In genomic region chr14:32496115-32496850, GRCm38 (mm10) we compare ENCODE assay signal across 33 mouse cellular contexts. TPM values are rescaled to one million over a fixed set of nuclear protein-coding genes. Genes with fewer than 3 reads are reported as not detected.
A peak's percentile ranks its signal among the peaks of the same experiment; 100 is the strongest.
DNase-seq lines count a peak whose midpoint lies in the region; ATAC-seq and TF ChIP-seq lines count a peak whose summit lies in the region.
"Had no signal": no experiment of that assay in that cellular context is flagged by ENCODE, and none has a peak within 500 bp of the region (broad histone marks: within the 10 kb centered on the region; RNA-seq: fewer than 3 reads in every experiment).

No protein-coding gene starts in this region.

- H3K79me2 ChIP-seq in CH12.LX (replicated peaks; ENCODE audit: control insufficient read depth, extremely low read depth, insufficient read depth, poor library complexity, severe bottlenecking) (no peaks in the 10 kb centered on the region), myocyte (ENCODE audit: control insufficient read depth, insufficient read depth) (no peaks in the 10 kb centered on the region)

- TF ChIP-seq CTCF in CH12.LX (conservative IDR thresholded peaks at IDR 0.05 in 1 of 2, IDR thresholded peaks at IDR 0.05 in 1 of 2; ENCODE audit: low read depth in 2 of 2, low read length in 2 of 2) = no peak

- in situ Hi-C loops in CH12.LX (cut with MboI; ENCODE audit: low pct_ligation_motif_present, low pct_unique_long_range_greater_than_20kb, low sequenced_read_pairs) = no loop called here

- WGBS in midbrain, embryonic 14.5 days = 81% methylated on average over 8 of the region's 8 CpGs

- H3K27me3 ChIP-seq in CH12.LX (replicated peaks) = peaks cover 23% of the 10 kb centered on the region
- H3K27me3 ChIP-seq in myocyte (ENCODE audit: control insufficient read depth, insufficient read depth, insufficient read length) = no peaks in the 10 kb centered on the region
- H3K27me3 ChIP-seq in midbrain, embryonic 14.5 days (ENCODE audit: control insufficient read depth, insufficient read depth, low read length) = no peaks in the 10 kb centered on the region
- H3K27me3 ChIP-seq: embryonic facial prominence, embryonic 15.5 days had no signal

- H3K4me2 ChIP-seq in CH12.LX (ENCODE audit: insufficient read depth, low read depth, poor library complexity, severe bottlenecking) (0 out of 2 replicates have a peak overlapping the region, but pooled peaks have one; percentile 14), myocyte (ENCODE audit: low read depth) (peak overlapping the region; percentile 46)
- H3K4me2 ChIP-seq in midbrain, embryonic 14.5 days (ENCODE audit: low read length) = no peak overlapping the region
- H3K4me2 ChIP-seq: embryonic facial prominence, embryonic 15.5 days; forebrain, embryonic 12.5 days; heart, embryonic 15.5 days; limb, embryonic 12.5 days; liver, embryonic 15.5 days; lung, embryonic 14.5 days; midbrain, embryonic 11.5 days; neural tube, embryonic 15.5 days; stomach, embryonic 15.5 days had no signal

- H3K9ac ChIP-seq in CH12.LX (ENCODE audit: insufficient read depth, low read depth) = no peak overlapping the region
- no peak overlapping the region for H3K9ac ChIP-seq in midbrain, embryonic 14.5 days (replicated peaks; ENCODE audit: low read length)
- H3K9ac ChIP-seq: embryonic facial prominence, embryonic 15.5 days; forebrain, embryonic 12.5 days; heart, embryonic 15.5 days; liver, embryonic 15.5 days; lung, embryonic 14.5 days; neural tube, embryonic 15.5 days; stomach, embryonic 15.5 days had no signal

- H3ac ChIP-seq in myocyte (ENCODE audit: control insufficient read depth, insufficient read length) = no peak overlapping the region

- H3K4me3 ChIP-seq in CH12.LX (replicated peaks in 1 of 3; ENCODE audit: low read depth in 2 of 3, low read length in 2 of 3, poor library complexity in 1 of 3) (no peak overlapping the region), myocyte (no peak overlapping the region)
- no peak overlapping the region for H3K4me3 ChIP-seq in midbrain, embryonic 14.5 days (replicated peaks; ENCODE audit: low read depth, low read length)
- H3K4me3 ChIP-seq: embryonic facial prominence, embryonic 10.5 days; embryonic facial prominence, embryonic 15.5 days; forebrain, embryonic 12.5 days; heart, embryonic 10.5 days; heart, embryonic 15.5 days; limb, embryonic 12.5 days; liver, embryonic 15.5 days; neural tube, embryonic 15.5 days; stomach, embryonic 15.5 days had no signal

- no peak for ATAC-seq in midbrain, embryonic 14.5 days (ENCODE audit: low FRiP score, low TSS enrichment)
- ATAC-seq: hindbrain, embryonic 16.5 days; intestine, postnatal 0 days had no signal

- no peaks in the 10 kb centered on the region for H3K9me3 ChIP-seq in CH12.LX (replicated peaks; ENCODE audit: low read length)
- H3K9me3 ChIP-seq in midbrain, embryonic 14.5 days (ENCODE audit: control insufficient read depth, low read length) = no peaks in the 10 kb centered on the region
- H3K9me3 ChIP-seq: embryonic facial prominence, embryonic 10.5 days; embryonic facial prominence, embryonic 15.5 days; forebrain, embryonic 12.5 days; heart, embryonic 10.5 days; heart, embryonic 15.5 days; limb, embryonic 12.5 days; liver, embryonic 15.5 days; neural tube, embryonic 15.5 days; stomach, embryonic 15.5 days had no signal

- H3K27ac ChIP-seq in CH12.LX (ENCODE audit: insufficient read depth, low read depth) = no peak overlapping the region
- no peak overlapping the region for H3K27ac ChIP-seq in midbrain, embryonic 14.5 days (replicated peaks; ENCODE audit: low read depth, low read length)
- H3K27ac ChIP-seq: embryonic facial prominence, embryonic 10.5 days; embryonic facial prominence, embryonic 15.5 days; forebrain, embryonic 12.5 days; heart, embryonic 10.5 days; heart, embryonic 15.5 days; limb, embryonic 12.5 days; liver, embryonic 15.5 days; neural tube, embryonic 15.5 days; stomach, embryonic 15.5 days had no signal

- H3K36me3 ChIP-seq in CH12.LX (replicated peaks in 1 of 2; ENCODE audit: control insufficient read depth in 1 of 2, insufficient read depth in 1 of 2, low read length in 1 of 2) (no peaks in the 10 kb centered on the region), myocyte (ENCODE audit: control insufficient read depth, insufficient read depth) (no peaks in the 10 kb centered on the region)
- H3K36me3 ChIP-seq in midbrain, embryonic 14.5 days (ENCODE audit: control insufficient read depth, insufficient read depth, low read length) = no peaks in the 10 kb centered on the region
- H3K36me3 ChIP-seq: embryonic facial prominence, embryonic 10.5 days; embryonic facial prominence, embryonic 15.5 days; forebrain, embryonic 12.5 days; heart, embryonic 10.5 days; heart, embryonic 15.5 days; limb, embryonic 12.5 days; liver, embryonic 15.5 days; neural tube, embryonic 15.5 days; stomach, embryonic 15.5 days had no signal

- no peak for TF ChIP-seq RAD21 in CH12.LX (IDR thresholded peaks at IDR 0.05; ENCODE audit: low read depth, low read length)

- H3K4me1 ChIP-seq in CH12.LX (ENCODE audit: control insufficient read depth in 1 of 2, insufficient read depth in 2 of 2) = peaks cover 4 to 16% of the 10 kb centered on the region in 2 experiments; a peak in 3 of 4 replicates
- H3K4me1 ChIP-seq in midbrain, embryonic 14.5 days (ENCODE audit: control insufficient read depth, insufficient read depth, low read length) = peaks cover 3% of the 10 kb centered on the region; the same call in 1 of the 2 replicates
- H3K4me1 ChIP-seq: embryonic facial prominence, embryonic 10.5 days; embryonic facial prominence, embryonic 15.5 days; heart, embryonic 10.5 days; heart, embryonic 15.5 days; limb, embryonic 12.5 days; liver, embryonic 15.5 days had no signal

- dilution Hi-C loops in CH12.LX (cut with MboI; ENCODE audit: extremely low pct_ligation_motif_present, extremely low pct_unique_long_range_greater_than_20kb, low sequenced_read_pairs) = no loop called here

- no peak for TF ChIP-seq POLR2A in CH12.LX (IDR thresholded peaks at IDR 0.05; ENCODE audit: low read depth, low read length)
- TF ChIP-seq POLR2A in myocyte (IDR thresholded peaks at IDR 0.05; ENCODE audit: insufficient read length, low read depth) = peak; percentile 15

- peak; percentile 13 for DNase-seq in adrenal gland, postnatal 14 days
- DNase-seq in adrenal gland, adult 8-10 months = no peak
- no peak for DNase-seq in CH12.LX (ENCODE audit: extremely low read depth)
- DNase-seq in adrenal gland, postnatal 25 days = peak; percentile 12
- DNase-seq in cerebellum, adult 11-12 months = no peak
- DNase-seq in midbrain, embryonic 14.5 days = no peak
- DNase-seq: cerebellum, adult 8-10 months; cerebellum, postnatal 25 days; gastrocnemius, postnatal 10 days; heart, adult 11 months; kidney, adult 9 months; kidney, postnatal 10 days; lung, embryonic 14.5 days; lung, postnatal 14 days; retina, postnatal 1 day; right cerebral cortex, postnatal 14 days had no signal

- no peak for TF ChIP-seq EP300 in CH12.LX (IDR thresholded peaks at IDR 0.05; ENCODE audit: low read length)

TF ChIP-seq in CH12.LX, 34 proteins besides CTCF, POLR2A, EP300 and RAD21:
- TF ChIP-seq UBTF (IDR thresholded peaks at IDR 0.05; ENCODE audit: low read depth, low read length) (no peak), MXI1 (IDR thresholded peaks at IDR 0.05; ENCODE audit: low read depth, low read length) (0 out of 2 replicates have a peak, but pooled peaks have one; percentile 6)

TF ChIP-seq in myocyte, 11 proteins besides CTCF, POLR2A, EP300 and RAD21:
- TF ChIP-seq CEBPB (IDR thresholded peaks at IDR 0.05; ENCODE audit: insufficient read depth, poor library complexity, severe bottlenecking) = peak; percentile 44; the same call in 1 of the 2 replicates
- TF ChIP-seq MYOD1 (IDR thresholded peaks at IDR 0.05; ENCODE audit: control insufficient read depth in 1 of 3, insufficient read length in 2 of 3, low read depth in 2 of 3) = peak in 1 of 3 experiments; percentile 21
- peak; percentile 61 for TF ChIP-seq MAX (IDR thresholded peaks at IDR 0.05; ENCODE audit: low read depth)
- TF ChIP-seq SRF (IDR thresholded peaks at IDR 0.05; ENCODE audit: control insufficient read depth, insufficient read length, low read depth) = no peak

RNA-seq across cellular contexts. Expression of gene Ercc6, which starts 17.0 kb away (rescaled TPM):
- total RNA-seq in adrenal gland, postnatal 14 days (2021) = 12.0 and 13.4 TPM in 2 replicates
- total RNA-seq in adrenal gland, adult 8-10 months (2022) = 10 to 100 TPM in 3 of 4 experiments, 1 to 10 TPM in 1; 9.9 to 20.2 (median 14.8) TPM
- total RNA-seq in CH12.LX (2012; rRNA removed) = 10.7 and 11.3 TPM in 2 replicates
- 15.3 and 15.8 TPM in 2 replicates for total RNA-seq in CH12.LX (2014; rRNA removed)
- polyA plus RNA-seq in CH12.LX (2012; ENCODE audit: insufficient read length, low read depth) = 15.1 and 16.7 TPM in 2 replicates
- 14.5 and 14.6 TPM in 2 replicates for total RNA-seq in adrenal gland, postnatal 25 days (2021)
- polyA plus RNA-seq in myocyte (2012; fragmentation: generic; extraction: Trizol) = 2.1 TPM
- 24.2 and 31.8 TPM in 2 replicates for polyA plus RNA-seq in midbrain, embryonic 14.5 days (2014; fragmentation: Nextera tagmentation; extraction: Ambion mirVana)

RNA-seq across cellular contexts. Expression of gene Chat, which starts 30.5 kb away (rescaled TPM):
- not detected in 2 replicates for total RNA-seq in adrenal gland, postnatal 14 days (2021)
- total RNA-seq in adrenal gland, adult 8-10 months (2022) = not detected
- total RNA-seq in CH12.LX (2012; rRNA removed) = not detected in 2 replicates
- not detected in 2 replicates for total RNA-seq in CH12.LX (2014; rRNA removed)
- not detected in 2 replicates for polyA plus RNA-seq in CH12.LX (2012; ENCODE audit: insufficient read length, low read depth)
- total RNA-seq in adrenal gland, postnatal 25 days (2021) = not detected in 2 replicates
- not detected for polyA plus RNA-seq in myocyte (2012; fragmentation: generic; extraction: Trizol)
- 0.14 and 0.26 TPM in 2 replicates for polyA plus RNA-seq in midbrain, embryonic 14.5 days (2014; fragmentation: Nextera tagmentation; extraction: Ambion mirVana)
- total RNA-seq: adrenal gland, postnatal 36 days; gastrocnemius, postnatal 10 days; heart, postnatal 25 days; layer of hippocampus, postnatal 10 days; liver, adult 2 months had no signal
- polyA plus RNA-seq: heart, embryonic 15.5 days; limb, embryonic 12.5 days; liver, adult 2 months; liver, embryonic 15.5 days; lung, embryonic 14.5 days had no signal

RNA-seq across cellular contexts. Expression of gene Slc18a3, which starts 31.6 kb away (rescaled TPM):
- total RNA-seq in adrenal gland, postnatal 14 days (2021) = not detected in 2 replicates
- total RNA-seq in adrenal gland, adult 8-10 months (2022) = not detected
- not detected in 2 replicates for total RNA-seq in CH12.LX (2012; rRNA removed)
- total RNA-seq in CH12.LX (2014; rRNA removed) = not detected in 2 replicates
- not detected in 2 replicates for polyA plus RNA-seq in CH12.LX (2012; ENCODE audit: insufficient read length, low read depth)
- total RNA-seq in adrenal gland, postnatal 25 days (2021) = not detected in 2 replicates
- not detected for polyA plus RNA-seq in myocyte (2012; fragmentation: generic; extraction: Trizol)
- polyA plus RNA-seq in midbrain, embryonic 14.5 days (2014; fragmentation: Nextera tagmentation; extraction: Ambion mirVana) = 1.9 and 2.3 TPM in 2 replicates
- total RNA-seq: adrenal gland, postnatal 36 days; gastrocnemius, postnatal 10 days; heart, postnatal 25 days; liver, adult 2 months had no signal
- polyA plus RNA-seq: limb, embryonic 12.5 days; liver, adult 2 months; liver, embryonic 15.5 days had no signal

Comparison
In these comparisons a context has a peak if more than half of its experiments do, and no peak if none do; other contexts are left out.
1. DNase-seq: peak in adrenal gland, postnatal 14 days (single experiment) and adrenal gland, postnatal 25 days (single experiment); none in adrenal gland, adult 8-10 months (single experiment), CH12.LX (single experiment), cerebellum, adult 11-12 months (single experiment) and midbrain, embryonic 14.5 days (single experiment).